Mouse (Mus musculus) embryo, embryonic 10.5 days (tissue): ENCODE results near the gene Lekr1.

Experiments
- DNase-seq: peaks from one replicate; pipeline ENCODE4 v3.0.0-alpha.2; 2015; ENCODE audit warnings: low spot score

Lekr1 gene

GRCm38 (mm10) chr3:65656902-65657660, 8.9 kb upstream of the Lekr1 start:
- DNase-seq = no peak

GRCm38 (mm10) chr3:65658081-65658612, 7.9 kb upstream of the Lekr1 start:
- peak; percentile 67 for DNase-seq

- DNase-seq = peak; percentile 81
Measured at GRCm38 (mm10) chr3:65658721-65659619, 7.1 kb upstream of the Lekr1 start.

GRCm38 (mm10) chr3:65659620-65659932, 6.5 kb upstream of the Lekr1 start:
- peak; percentile 58 for DNase-seq

- DNase-seq = no peak
Measured at GRCm38 (mm10) chr3:65660336-65660735, 5.7 kb upstream of the Lekr1 start.

GRCm38 (mm10) chr3:65661731-65662130, 4.3 kb upstream of the Lekr1 start:
- DNase-seq = no peak

- no peak for DNase-seq
Measured at GRCm38 (mm10) chr3:65663176-65663575, 2.9 kb upstream of the Lekr1 start.

- DNase-seq = no peak
Measured at GRCm38 (mm10) chr3:65670216-65670615, 4.2 kb downstream of the Lekr1 start.

- DNase-seq = no peak
Measured at GRCm38 (mm10) chr3:65673725-65674124, 7.7 kb downstream of the Lekr1 start.

- no peak for DNase-seq
Measured at GRCm38 (mm10) chr3:65680612-65681011, 14.6 kb downstream of the Lekr1 start.

- no peak for DNase-seq
Measured at GRCm38 (mm10) chr3:65689705-65690104, 23.7 kb downstream of the Lekr1 start.

GRCm38 (mm10) chr3:65690850-65691249, 24.8 kb downstream of the Lekr1 start:
- DNase-seq = no peak

- no peak for DNase-seq
Measured at GRCm38 (mm10) chr3:65699704-65700103, 33.7 kb downstream of the Lekr1 start.

GRCm38 (mm10) chr3:65714372-65714771, 48.3 kb downstream of the Lekr1 start:
- DNase-seq = no peak

GRCm38 (mm10) chr3:65717406-65717805, 51.4 kb downstream of the Lekr1 start:
- no peak for DNase-seq

- DNase-seq = no peak
Measured at GRCm38 (mm10) chr3:65722897-65723296, 56.9 kb downstream of the Lekr1 start.

- no peak for DNase-seq
Measured at GRCm38 (mm10) chr3:65723664-65724063, 57.6 kb downstream of the Lekr1 start.

- DNase-seq = no peak
Measured at GRCm38 (mm10) chr3:65737816-65738215, 71.8 kb downstream of the Lekr1 start.

GRCm38 (mm10) chr3:65744936-65745335, 78.9 kb downstream of the Lekr1 start:
- peak; percentile 39 for DNase-seq

- DNase-seq = no peak
Measured at GRCm38 (mm10) chr3:65764511-65765508, 98.8 kb downstream of the Lekr1 start.

- DNase-seq = no peak
Measured at GRCm38 (mm10) chr3:65766387-65766786, 100.4 kb downstream of the Lekr1 start.
